Mouse (Mus musculus) adrenal gland, postnatal 25 days (tissue): ENCODE measurements around the gene Tbx2. TPM values are rescaled to one million over a fixed set of nuclear protein-coding genes. Genes with fewer than 3 reads are reported as not detected.

ENCODE experiments used
- DNase-seq: peaks from one replicate; pipeline ENCODE4 v3.0.0; 2021; ENCODE audit warnings: mixed read lengths
- total RNA-seq: library from RNA; stranded (reverse); gene quantifications from 2 replicates; pipeline ENCODE4 v1.2.3, GENCODE M21; 2021

Gene Tbx2
- total RNA-seq, 1 experiment from 2014 or later: 27.5 TPM

- DNase-seq: no peak
These were observed 7.9 kb downstream of the Tbx2 start for GRCm38 (mm10) chr11:85840031-85840802.

- DNase-seq: no peak
These were observed 8.4 kb downstream of the Tbx2 start for GRCm38 (mm10) chr11:85840803-85841145.

- no peak for DNase-seq
These were observed 8.9 kb downstream of the Tbx2 start for GRCm38 (mm10) chr11:85841211-85841681.

- peak; percentile 83 for DNase-seq
These were observed 9.6 kb downstream of the Tbx2 start for GRCm38 (mm10) chr11:85841980-85842379.

- no peak for DNase-seq
These were observed 10.4 kb downstream of the Tbx2 start for GRCm38 (mm10) chr11:85842596-85843346.

GRCm38 (mm10) chr11:85843347-85843692, 11.0 kb downstream of the Tbx2 start:
- peak; percentile 86 for DNase-seq

- peak; percentile 94 for DNase-seq
These were observed 12.0 kb downstream of the Tbx2 start for GRCm38 (mm10) chr11:85844144-85844965.

- DNase-seq: no peak
These were observed 12.6 kb downstream of the Tbx2 start for GRCm38 (mm10) chr11:85844971-85845370.

GRCm38 (mm10) chr11:85845921-85846320, 13.6 kb downstream of the Tbx2 start:
- no peak for DNase-seq

GRCm38 (mm10) chr11:85846509-85846908, 14.2 kb downstream of the Tbx2 start:
- DNase-seq: no peak

GRCm38 (mm10) chr11:85849037-85849436, 16.7 kb downstream of the Tbx2 start:
- no peak for DNase-seq

GRCm38 (mm10) chr11:85850233-85850632, 17.9 kb downstream of the Tbx2 start, which contains the start of gene Gm11444:
Gene Gm11444, minus strand, starts transcription at chr11:85850333.
- no peak for DNase-seq

- no peak for DNase-seq
These were observed 18.4 kb downstream of the Tbx2 start for GRCm38 (mm10) chr11:85850758-85851157.

GRCm38 (mm10) chr11:85857997-85858698, 25.8 kb downstream of the Tbx2 start:
- DNase-seq: no peak

- DNase-seq: no peak
These were observed 32.0 kb downstream of the Tbx2 start for GRCm38 (mm10) chr11:85864363-85864762.

GRCm38 (mm10) chr11:85876059-85876788, 43.9 kb downstream of the Tbx2 start:
- no peak for DNase-seq

- no peak for DNase-seq
These were observed 52.1 kb downstream of the Tbx2 start for GRCm38 (mm10) chr11:85884498-85884897.

GRCm38 (mm10) chr11:85885665-85886428, 53.5 kb downstream of the Tbx2 start, which contains the start of gene Tbx4:
Gene Tbx4, plus strand, starts transcription at chr11:85886422.
- no peak for DNase-seq

GRCm38 (mm10) chr11:85886429-85886785, 54.1 kb downstream of the Tbx2 start:
- no peak for DNase-seq

GRCm38 (mm10) chr11:85887273-85887672, 54.9 kb downstream of the Tbx2 start:
- no peak for DNase-seq
